Mouse (Mus musculus): ENCODE measurements around the gene Iqce.
"Not testable (repeated sequence)": the region's sequence is repeated elsewhere in the genome, so short reads cannot be mapped to it uniquely, and the experiment has no call there.

Iqce gene

GRCm38 (mm10) chr5:140704378-140705251 is 2.4 kb upstream of the Iqce start, which contains the start of gene Brat1:
Gene Brat1 (plus strand): TSS chr5:140705011.
- DNase-seq (ENCODE audit: low read depth, low spot score): peak; percentile 100

GRCm38 (mm10) chr5:140703480-140704377 is 1.6 kb upstream of the Iqce start:
- peak; percentile 28 for DNase-seq (ENCODE audit: low read depth, low spot score)

DNA sequence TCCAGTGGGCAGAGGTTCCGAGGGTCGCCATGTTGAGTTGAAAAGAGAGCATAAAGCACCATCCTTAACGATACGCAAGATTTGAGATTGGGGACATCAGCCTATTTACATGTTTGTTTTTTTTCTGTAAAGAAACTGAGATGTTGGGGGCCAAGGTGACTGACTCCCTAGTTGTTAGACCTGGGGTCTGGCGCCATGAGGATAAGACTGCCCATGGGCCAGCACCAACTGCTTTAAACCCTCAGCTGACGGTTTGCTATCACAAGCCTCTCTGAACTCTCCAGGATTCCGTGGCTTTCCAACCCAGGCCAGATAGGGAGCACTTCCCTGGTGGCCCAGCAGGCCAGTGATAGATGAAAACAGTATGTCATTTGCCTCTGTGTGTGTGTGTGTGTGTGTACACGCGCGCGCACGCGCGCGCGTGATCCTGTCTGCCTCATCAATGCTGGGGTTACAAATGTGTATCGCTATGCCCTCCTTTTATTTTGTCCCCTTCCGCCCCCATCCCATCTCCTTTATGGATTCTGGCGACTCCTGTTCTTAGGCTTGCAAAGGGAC is 519 bp upstream of the Iqce start:
- peak; percentile 26 for DNase-seq (ENCODE audit: low read depth, low spot score)

DNA sequence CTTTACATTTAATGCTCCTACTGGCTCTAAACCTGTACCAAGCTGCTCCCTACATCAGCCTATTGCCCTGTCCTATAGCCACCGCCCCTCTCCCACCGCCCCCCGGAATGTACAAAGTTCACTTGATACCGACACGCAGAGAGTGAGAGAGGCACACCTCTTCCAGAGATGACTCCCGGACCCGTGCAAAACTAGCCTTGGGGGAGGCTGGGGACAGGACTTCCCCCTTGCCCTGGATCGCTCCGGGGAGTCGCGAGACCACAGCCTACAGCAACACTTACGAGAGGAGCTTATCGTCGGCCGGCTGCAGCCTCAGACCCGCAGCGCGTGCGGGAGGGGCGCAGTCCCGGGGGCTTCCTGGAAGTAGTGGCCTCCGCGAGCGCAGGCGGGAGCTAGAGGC is 517 bp downstream of the Iqce start:
- DNase-seq (ENCODE audit: low read depth, low spot score): peak; percentile 73

DNA sequence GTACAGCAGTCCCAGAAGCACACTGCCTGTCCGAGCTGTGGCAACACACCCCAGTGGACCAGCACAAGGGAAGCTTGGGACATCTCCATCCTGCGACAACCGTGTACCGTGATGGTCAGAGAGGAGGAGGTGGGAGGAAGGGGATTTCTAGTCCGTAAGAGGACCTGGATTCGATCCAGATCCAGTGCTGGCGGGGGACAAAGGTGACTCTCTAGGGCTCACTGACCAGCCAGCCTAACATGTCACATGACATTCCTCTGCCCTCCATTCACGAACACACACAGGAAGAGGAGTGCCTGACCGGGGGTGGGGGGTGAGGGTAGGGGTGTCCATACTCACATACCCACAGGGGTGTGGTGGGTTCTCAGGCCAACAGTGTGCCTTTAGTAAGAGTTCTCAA is 2.4 kb downstream of the Iqce start:
- no peak for DNase-seq (ENCODE audit: low read depth, low spot score)

GRCm38 (mm10) chr5:140695987-140696386 is 6.2 kb downstream of the Iqce start:
- DNase-seq (ENCODE audit: low read depth, low spot score): no peak

- DNase-seq (ENCODE audit: low read depth, low spot score): no peak
These were observed 13.7 kb downstream of the Iqce start for GRCm38 (mm10) chr5:140688434-140688833.

DNA sequence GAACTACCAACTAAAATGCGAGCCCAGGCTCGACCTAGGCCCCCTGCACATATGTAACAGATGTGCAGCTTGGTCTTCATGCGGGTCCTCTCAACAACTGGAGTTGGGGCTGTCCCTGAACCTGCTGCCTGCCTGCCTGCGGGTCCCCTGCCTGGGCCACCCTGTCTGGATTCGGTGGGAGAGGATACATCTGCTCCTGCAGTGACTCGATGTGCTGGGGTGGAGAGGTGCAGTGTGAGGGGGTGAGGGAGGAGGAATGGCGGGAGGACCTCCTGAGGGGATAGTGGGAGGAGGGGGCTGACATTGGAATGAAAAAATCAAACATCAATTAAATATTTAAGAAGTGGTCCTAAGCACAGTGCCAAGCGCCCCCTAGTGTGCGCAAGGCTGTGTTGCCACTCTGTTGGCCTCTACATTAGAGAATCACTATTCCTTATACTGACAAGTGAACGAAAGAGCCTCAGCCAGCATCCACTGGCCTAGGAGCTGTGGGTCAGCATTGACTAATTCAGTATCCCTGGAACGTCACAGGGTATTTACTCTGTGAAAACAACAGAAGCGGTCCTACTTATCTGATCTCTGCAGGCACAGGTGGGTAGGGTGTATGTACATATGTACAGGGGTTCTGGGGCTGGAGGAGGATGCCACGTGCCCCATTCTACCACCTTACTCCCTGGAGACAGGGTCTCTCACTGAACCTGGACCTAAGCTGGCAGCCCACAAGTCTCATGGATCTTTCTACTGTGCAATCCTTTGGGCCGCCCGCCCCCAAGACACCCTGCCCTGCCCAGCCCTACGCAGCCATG is 17.6 kb downstream of the Iqce start:
- peak; percentile 44 for DNase-seq (ENCODE audit: low read depth, low spot score)

DNA sequence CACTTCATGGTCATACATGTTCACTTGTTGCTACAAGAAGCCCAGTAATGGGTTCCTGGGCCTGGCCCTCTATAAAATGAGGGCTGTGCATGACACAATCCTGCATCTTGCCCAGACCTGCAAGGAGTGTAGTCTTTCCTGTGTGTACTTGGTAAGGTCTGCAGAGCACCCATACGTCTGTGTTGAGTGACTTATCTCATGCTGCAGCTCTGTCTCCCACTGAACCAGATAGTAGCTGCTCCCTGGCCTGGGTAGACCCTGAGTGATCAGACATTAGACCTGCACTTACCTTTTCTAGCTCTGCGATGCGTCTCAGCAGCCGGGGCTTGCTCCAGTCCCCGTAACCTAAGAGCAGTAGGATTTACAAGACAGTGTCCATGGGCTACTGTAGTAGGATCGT is 20.1 kb downstream of the Iqce start:
- no peak for DNase-seq (ENCODE audit: low read depth, low spot score)

GRCm38 (mm10) chr5:140680950-140681349 is 21.2 kb downstream of the Iqce start:
- DNase-seq (ENCODE audit: low read depth, low spot score): no peak

- no peak for DNase-seq (ENCODE audit: low read depth, low spot score)
These were observed 22.1 kb downstream of the Iqce start for GRCm38 (mm10) chr5:140680051-140680450.

GRCm38 (mm10) chr5:140677137-140677536 is 25.0 kb downstream of the Iqce start:
- no peak for DNase-seq (ENCODE audit: low read depth, low spot score)

- no peak for DNase-seq (ENCODE audit: low read depth, low spot score)
These were observed 26.5 kb downstream of the Iqce start for GRCm38 (mm10) chr5:140675640-140676039.

- DNase-seq (ENCODE audit: low read depth, low spot score): no peak
These were observed 27.1 kb downstream of the Iqce start for GRCm38 (mm10) chr5:140675079-140675478.

DNA sequence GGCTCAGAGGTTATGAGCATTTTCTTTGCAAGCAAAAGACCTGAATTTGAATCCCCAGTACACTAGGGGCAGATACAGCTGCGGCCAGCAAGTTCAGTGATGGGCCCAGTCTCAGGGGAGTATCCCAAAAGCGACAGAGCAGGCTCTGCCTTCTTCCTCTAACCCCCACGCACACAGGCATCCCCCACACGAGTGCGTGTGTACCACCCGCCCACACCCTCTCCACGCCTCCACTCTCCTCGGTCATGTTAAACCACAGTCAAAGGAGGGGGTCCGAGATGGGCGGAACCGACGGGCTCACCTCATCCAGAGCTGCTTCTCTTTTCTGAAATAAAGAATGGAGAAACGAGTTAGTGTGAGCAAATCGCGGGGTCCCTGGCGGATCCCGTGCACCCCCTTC is 28.1 kb downstream of the Iqce start:
- no peak for DNase-seq (ENCODE audit: low read depth, low spot score)

DNA sequence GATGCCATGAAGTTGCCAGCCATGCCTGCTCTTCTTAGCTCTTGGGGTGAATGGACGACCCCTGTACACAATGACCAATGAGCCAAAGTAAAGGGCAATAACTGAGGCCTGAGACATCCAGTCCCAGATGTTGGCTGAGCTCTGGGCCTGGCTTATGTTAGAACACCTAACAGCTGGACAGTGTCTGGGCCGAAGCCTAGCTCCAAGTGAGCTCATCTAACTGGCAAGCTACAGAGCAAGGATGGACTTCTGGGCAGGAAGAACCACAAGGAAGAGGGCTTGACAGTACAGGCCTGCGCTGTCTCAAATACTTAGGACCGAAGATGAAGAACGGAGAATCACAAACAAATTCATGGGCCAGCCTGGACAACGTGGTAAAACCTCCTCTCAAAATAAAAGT is 29.6 kb downstream of the Iqce start:
- DNase-seq (ENCODE audit: low read depth, low spot score): not testable (repeated sequence)

- DNase-seq (ENCODE audit: low read depth, low spot score): no peak
These were observed 30.1 kb downstream of the Iqce start for GRCm38 (mm10) chr5:140672115-140672514.

DNA sequence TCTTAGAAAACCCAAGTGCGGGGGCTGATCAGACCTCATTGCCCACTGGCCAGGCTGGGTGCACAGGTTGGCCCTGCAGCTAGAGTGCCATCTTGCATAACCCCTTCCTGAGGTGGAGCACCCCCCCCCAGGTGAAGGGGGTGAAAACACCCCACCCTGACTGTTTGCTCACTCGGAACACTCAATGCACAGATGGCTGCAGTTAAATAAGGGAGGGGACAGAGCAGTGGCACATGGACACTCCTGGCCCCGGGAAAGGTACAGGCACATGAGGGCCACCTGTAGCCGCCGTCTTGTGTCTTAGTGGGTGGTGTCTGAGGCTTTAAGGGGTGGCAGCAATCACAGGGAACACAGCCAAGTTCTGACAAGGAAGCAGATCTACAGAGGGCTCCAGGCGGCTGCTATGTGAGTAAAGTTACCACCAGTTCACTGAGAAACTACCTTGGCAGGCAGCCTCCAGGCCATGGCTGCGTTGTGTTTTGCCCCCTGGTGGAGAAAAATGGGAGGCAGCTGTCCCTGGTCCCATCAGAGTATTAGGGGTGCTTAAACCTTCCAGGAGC is 38.5 kb downstream of the Iqce start:
- peak; percentile 62 for DNase-seq (ENCODE audit: low read depth, low spot score)

DNA sequence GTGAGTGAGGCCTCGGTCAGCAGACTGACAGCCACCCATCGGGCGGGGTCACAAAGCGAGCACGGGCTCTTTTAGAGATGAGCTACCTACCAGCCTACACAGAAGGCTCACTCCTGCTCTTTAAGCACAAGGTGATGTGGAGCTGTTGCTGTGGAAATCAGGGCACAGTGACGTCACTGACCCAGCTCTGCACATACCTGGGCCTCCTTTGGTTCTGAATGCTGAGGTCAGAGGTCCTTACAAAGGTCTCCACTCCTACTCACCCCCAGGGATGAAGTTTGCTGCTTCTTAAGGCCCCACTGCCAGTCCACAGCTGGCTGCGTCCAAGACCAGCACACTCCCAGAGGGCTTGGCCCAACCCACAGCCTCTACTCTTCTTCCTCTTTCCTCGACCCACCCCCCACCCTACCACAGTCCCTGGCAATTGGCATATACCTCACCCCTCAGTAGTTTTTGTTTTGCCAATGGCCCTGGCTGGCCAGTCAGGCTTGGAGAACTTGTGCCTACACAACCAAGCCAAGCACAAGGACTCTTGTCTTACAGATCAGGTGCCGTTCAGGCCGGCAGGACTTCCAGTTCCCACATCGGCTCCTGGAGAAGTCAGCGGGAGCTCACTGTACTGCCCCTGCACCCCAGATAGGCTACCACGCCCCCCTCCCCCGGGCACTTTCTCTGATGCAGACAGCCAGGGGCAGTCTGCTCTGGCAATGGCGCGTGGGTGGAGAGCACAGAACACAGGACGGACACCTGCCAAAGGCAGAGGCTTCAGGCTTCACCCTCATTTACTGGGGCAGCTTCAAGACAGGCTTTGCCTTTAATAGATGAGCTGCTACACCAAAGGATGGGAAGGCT is 39.2 kb downstream of the Iqce start:
- no peak for DNase-seq (ENCODE audit: low read depth, low spot score)
